Mouse (Mus musculus) monocyte, adult 2 months (primary cell): ENCODE data around the gene Sf3b6.
"Not testable (repeated sequence)": the region's sequence is repeated elsewhere in the genome, so short reads cannot be mapped to it uniquely, and the experiment has no call there.

Source experiments
- DNase-seq, 2 experiments: peaks; one replicate each; pipeline ENCODE4 v3.0.0; 2022; ENCODE audit warnings: low spot score in 2 of 2, low read depth in 1 of 2

Gene Sf3b6

GRCm38 (mm10) chr12:4817361-4818101 is at the start of gene Sf3b6:
Sf3b6 (plus strand) TSS chr12:4817544.
- peak; percentile 97 to 98 for DNase-seq

GRCm38 (mm10) chr12:4768492-4769332 is 48.6 kb upstream of the Sf3b6 start, which contains the start of the genes Pfn4 and Fam228b:
Pfn4 (plus strand) TSS chr12:4769022.
Fam228b (minus strand) TSS chr12:4769267.
- DNase-seq: peak; percentile 73 to 84

DNA sequence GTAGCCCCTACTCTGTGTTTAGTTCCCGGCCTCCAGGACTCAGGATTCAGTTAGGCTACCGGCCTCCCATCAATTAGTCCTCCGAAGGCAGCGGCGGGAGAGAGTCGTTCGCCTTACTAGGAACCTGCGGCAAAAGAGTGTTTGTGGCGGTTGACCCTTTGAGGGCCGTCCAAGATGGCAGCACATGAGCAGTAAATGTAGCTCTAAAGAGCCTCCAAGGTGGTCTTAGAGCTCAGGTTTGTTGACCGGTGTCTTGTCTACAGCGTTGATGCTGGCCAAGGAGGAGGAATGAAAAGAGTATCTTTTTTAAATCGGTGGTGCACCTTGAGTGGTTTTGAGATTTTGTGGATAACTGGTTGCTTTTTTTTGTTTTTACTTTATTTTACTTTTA is 48.0 kb upstream of the Sf3b6 start:
- no peak for DNase-seq

DNA sequence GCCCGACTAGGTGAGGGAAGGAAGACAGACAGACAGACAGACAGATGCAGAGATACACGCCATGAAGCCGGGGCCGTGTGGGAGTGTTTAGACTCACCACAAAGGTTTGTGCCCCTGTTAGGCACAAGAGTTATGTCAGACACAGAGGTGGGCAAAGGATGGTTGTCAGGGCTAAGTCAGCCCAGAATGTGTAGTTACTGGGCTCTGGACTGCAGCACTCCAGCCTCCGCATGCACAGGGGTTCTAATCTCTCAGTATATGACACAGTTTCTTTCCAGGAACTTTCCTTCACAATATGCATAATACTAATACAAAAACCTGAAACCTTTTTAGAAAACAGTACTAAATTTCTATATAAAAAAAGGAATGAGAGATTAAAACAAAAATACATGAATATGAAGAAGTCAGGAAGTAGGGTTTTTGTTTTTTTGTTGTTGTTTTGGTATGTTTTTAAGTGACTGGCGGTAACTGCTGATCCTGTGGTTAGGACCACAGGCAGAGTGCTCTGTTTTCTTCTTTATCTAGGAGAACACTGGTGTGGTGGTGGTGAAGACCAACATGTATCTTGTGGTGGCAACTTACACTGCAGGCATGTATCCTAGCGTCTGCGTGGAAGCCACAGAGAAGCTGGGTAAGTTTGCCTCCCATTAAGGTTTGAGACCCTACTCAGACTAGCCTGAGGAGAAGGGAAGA is 42.3 kb upstream of the Sf3b6 start:
- DNase-seq: no peak

DNA sequence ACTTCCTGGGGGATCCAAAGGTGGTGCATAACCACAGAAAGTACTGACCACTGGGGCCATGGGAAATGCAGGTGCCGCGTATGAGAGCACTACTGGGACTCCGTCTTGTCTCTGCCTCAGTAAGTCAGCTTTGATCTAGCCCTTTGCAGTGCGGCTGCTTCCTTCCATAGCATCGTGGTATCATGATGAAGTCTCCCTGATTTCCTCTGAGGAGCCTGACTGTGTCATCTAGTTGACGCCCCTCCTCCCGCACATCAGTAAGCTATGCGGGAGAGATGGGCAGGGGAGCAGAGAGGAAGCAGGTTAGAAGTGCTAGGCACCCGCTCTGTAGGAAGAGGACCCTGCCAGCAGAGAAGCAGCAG is 41.8 kb upstream of the Sf3b6 start:
- no peak for DNase-seq

GRCm38 (mm10) chr12:4777734-4778133 is 39.6 kb upstream of the Sf3b6 start:
- DNase-seq: no peak

GRCm38 (mm10) chr12:4780245-4780644 is 37.1 kb upstream of the Sf3b6 start:
- no peak for DNase-seq

DNA sequence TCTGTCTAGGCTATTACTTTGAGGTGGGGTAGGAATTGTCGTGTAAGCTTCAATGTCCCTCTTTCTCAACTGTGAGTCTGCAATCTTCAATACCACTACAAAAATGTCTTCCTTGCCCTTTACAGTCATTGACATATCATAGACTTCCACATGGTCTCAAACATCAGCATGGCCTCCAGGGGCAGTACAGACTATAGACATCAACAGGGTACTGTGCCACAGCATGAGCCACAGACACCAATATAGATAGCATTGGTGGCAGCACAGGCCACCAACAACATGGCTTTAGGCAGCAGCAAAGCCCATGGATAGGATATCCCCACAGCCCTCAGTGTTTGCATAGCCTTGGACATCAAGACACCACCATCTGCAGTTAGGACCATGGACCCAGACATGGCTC is 36.1 kb upstream of the Sf3b6 start:
- no peak for DNase-seq

DNA sequence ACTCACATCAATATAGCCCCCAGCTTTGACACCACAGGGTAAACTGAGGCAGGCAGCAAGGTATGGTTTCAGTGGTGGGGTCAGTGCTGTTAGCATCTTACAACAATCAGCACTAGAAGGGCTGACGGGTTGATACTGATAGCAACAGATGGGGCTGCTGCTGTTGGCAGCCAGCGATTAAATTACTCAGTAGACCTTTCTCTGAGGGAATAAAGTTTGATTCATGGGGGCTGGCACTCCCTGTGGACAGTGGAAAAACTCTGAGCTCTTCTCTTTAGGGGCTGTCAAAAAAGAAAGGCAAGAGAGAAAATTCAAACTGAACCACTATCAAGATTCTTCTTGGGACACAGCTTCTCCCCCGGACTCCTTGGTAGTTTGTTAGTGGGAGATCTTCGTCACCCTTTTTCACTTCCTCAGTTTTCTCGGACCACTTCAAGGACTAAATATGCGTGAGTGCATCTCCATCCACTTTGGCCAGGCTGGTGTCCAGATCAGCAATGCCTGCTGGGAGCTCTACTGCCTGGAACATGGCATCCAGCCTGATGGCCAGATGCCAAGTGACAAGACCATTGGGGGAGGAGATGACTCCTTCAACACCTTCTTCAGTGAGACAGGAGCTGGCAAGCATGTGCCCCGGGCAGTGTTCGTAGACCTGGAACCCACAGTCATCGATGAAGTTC is 35.5 kb upstream of the Sf3b6 start:
- DNase-seq: not testable (repeated sequence)

- no peak for DNase-seq
Observed at GRCm38 (mm10) chr12:4783598-4783997, 33.7 kb upstream of the Sf3b6 start.

- no peak for DNase-seq
Observed at GRCm38 (mm10) chr12:4784466-4784865, 32.9 kb upstream of the Sf3b6 start.

DNA sequence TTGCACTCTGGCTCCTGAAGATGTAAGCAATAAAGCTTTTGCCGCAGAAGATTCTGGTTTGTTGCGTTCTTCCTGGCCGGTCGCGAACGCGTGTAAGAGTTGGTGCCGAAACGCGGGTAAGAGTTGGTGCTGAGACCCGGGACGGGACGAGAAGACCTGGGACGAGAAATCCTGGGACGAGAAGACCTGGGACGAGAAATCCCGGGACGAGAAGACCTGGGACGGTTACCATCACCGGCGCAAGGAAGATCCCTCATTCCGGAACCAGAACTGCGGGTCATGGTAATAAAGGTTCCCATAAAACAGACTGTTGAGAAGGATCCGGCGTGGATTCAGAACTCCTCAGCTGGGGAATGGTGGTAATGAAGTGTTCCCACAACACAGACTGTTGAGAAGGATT is 29.2 kb upstream of the Sf3b6 start:
- not testable (repeated sequence) for DNase-seq

GRCm38 (mm10) chr12:4793718-4794117 is 23.6 kb upstream of the Sf3b6 start:
- DNase-seq: no peak

- DNase-seq: not testable (repeated sequence)
Observed at GRCm38 (mm10) chr12:4797471-4797870, 19.9 kb upstream of the Sf3b6 start.

DNA sequence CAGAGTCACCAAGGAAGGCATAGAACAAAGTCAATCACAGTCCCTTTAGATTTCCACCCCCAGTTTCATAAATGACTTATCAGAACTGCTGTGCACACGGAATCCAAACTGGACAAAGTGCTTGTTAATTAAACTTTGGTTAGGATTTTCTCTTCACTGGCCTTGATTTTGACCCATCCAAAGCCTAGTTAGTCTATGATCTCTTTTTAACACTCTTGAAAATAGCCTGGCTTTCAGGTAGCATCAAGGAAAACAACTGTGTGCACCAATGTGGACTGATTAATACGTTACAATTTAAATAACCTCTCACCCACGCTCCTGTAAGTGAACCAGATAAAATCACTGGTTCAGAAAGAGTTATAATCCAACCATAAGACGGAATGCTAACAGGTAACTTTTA is 6.3 kb upstream of the Sf3b6 start:
- no peak for DNase-seq

DNA sequence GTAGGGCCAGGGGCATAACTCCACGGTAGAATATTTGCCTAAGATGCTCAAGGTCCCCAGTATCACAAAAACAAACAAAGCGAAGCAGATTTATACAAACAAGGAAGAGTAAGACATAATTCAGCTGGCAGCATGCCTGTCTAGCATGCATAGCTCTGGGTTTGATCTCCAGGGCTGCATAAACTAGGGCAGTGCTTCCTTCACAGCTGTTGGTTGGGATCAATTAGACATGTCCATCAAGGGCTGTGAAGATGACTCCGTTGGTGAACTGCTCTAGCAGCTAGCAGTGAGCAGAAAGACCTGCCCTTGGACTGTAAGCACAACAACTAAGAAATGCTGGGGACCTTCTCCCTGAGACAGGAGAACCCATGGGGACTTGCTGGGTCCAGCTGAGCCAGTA is 5.6 kb upstream of the Sf3b6 start:
- no peak for DNase-seq

- no peak for DNase-seq
Observed at GRCm38 (mm10) chr12:4813636-4814035, 3.7 kb upstream of the Sf3b6 start.

DNA sequence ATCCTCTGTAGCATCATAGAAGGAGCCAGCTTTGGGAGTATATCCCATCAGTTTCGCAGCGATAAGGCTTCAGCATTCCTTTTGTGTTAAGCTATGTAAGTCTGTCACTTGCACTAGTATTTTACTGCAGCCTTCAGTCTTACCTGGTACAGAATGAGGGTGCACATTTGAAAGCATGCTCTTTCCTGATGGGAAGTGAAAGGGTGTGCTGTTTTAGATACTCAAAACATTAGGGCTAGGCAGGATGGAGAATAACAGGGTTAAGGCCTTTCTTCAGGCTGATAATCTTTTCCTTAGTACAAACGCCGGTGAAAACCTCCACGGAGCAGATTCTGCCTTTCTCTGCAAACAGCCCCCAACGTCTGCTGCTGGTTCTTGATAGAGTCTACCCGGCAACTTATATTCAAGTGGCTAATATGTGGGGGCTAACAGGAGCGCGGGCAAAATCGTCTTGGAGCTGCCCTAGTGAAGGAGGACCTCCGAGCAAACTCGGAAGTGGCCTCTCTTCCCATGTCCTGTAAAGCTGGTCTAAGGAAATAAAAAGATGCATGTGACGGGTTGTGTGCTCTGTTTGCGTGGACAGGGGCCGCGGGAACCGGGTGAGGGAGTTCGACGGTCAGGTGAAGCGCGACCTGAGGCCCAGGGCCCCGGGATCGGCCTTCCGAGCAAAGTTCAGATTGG is 524 bp upstream of the Sf3b6 start:
- no peak for DNase-seq

DNA sequence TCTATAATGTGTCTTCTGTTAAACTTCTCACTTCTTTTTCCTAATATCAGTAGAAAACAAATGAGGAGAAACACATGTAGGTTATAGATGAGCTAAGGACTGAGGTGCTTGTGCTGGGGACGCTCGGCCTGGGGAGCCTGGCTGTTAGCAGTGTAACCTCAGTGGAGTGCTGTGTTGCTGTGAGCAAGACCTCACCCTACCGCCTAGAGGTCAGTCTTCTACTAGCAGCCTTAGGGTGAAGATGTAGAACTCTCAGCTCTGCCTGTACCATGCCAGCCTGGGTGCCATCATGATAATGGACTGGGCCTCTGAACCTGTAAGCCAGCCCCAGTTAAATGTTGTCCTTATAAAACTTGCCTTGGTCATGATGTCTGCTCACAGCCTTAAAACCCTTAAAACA is 9.9 kb downstream of the Sf3b6 start:
- no peak for DNase-seq

DNA sequence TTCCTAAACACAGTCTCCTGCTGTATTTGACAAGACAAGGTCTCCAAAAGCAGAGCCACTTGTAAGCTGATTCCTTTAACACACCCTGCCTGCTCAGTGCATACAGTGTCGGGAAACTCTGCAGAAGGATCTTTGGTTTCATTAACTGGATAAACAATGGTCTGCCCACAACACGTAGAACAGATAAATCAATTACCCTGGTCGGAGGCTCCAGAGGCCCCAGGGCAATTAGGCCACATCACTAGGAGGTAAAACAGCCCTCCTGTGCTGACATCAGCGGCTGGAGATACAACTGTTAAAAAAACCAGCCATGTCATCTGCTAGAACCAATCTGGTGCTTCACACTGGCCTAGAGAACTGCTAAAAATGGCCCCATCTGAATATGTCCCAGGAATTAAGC is 19.6 kb downstream of the Sf3b6 start:
- no peak for DNase-seq

- peak; percentile 19 to 37 for DNase-seq
Observed at GRCm38 (mm10) chr12:4840010-4840409, 22.7 kb downstream of the Sf3b6 start.
